Mouse (Mus musculus) kidney, adult 2 months (tissue): Measurements from ENCODE around the gene Rbpms2. TPM values are rescaled to one million over a fixed set of nuclear protein-coding genes. Genes with fewer than 3 reads are reported as not detected.
A peak's percentile ranks its signal among the peaks of the same experiment; 100 is the strongest.

Experiments used
- DNase-seq: peaks from one replicate; pipeline ENCODE4 v3.0.0; 2021
- H3K27ac ChIP-seq: fragments of 200-500 bp; 2 replicates; pipeline ENCODE4 v1.5.1; 2012; ENCODE audit warnings: low read depth, low read length, control low read depth, inconsistent platforms; ENCODE audit not compliant: insufficient read depth
- H3K27me3 ChIP-seq: fragments of 200-500 bp; replicated peaks from 2 replicates; pipeline ENCODE4 v1.6.1; 2012; ENCODE audit warnings: mild to moderate bottlenecking, moderate library complexity, low read length, inconsistent platforms; ENCODE audit not compliant: control insufficient read depth, insufficient read depth
- H3K36me3 ChIP-seq: fragments of 200-500 bp; 2 replicates; pipeline ENCODE4 v1.6.1; 2012; ENCODE audit warnings: mild to moderate bottlenecking, moderate library complexity, low read length, inconsistent platforms; ENCODE audit not compliant: control insufficient read depth, insufficient read depth
- H3K4me1 ChIP-seq: fragments of 200-500 bp; 2 replicates; pipeline ENCODE4 v1.6.1; 2011; ENCODE audit warnings: low read length; ENCODE audit not compliant: control insufficient read depth, insufficient read depth
- H3K4me3 ChIP-seq: fragments of 200-500 bp; 2 replicates; pipeline ENCODE4 v1.5.1; 2011; ENCODE audit warnings: mild to moderate bottlenecking, low read depth, low read length, control low read depth; ENCODE audit not compliant: insufficient read depth
- CTCF ChIP-seq: fragments of 200-500 bp; conservative IDR thresholded peaks from 2 replicates; pipeline ENCODE4 v1.5.1; 2011; ENCODE audit warnings: low read depth, mild to moderate bottlenecking, control low read depth, low read length, moderate library complexity, mixed read lengths; ENCODE audit not compliant: insufficient read depth, insufficient read length
- POLR2A ChIP-seq: fragments of 200-500 bp; IDR thresholded peaks from one replicate; pipeline ENCODE4 v1.6.1; 2011; ENCODE audit warnings: low read depth, low read length, control low read depth
- WGBS: fragments of 180-500 bp; shearing (Covaris S2); methylation state at CpG from one replicate; pipeline ENCODE4 v1.1.7; 2018; 5-methylcytosine and 5-hydroxymethylcytosine counted together
- polyA plus RNA-seq: library from polyadenylated mRNA; depleted of rRNA; stranded (reverse); fragments of >200 nt; gene quantifications from 2 replicates; pipeline ENCODE4 v1.2.3, GENCODE M21; 2012

Rbpms2 gene
- polyA plus RNA-seq, 1 experiment, result 257 TPM

DNA sequence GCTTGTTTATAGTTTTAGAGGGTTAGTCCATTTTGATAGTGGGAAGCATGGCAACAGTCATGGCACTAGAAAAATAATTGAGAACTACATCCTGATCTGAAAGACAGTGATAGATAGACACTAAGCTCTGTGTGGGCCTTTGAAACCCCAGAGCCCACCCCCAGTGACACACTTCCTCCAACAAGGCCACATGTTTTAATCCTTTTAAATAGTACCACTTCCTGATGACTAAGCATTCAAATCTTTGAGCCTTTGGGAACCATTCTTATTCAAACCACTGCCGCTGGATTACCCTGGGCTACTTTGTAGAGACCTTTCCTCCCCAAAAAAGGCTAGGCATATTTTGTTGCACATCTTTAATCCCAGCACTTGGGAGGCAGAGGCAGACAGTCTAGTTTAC lies 6.3 kb downstream of the Rbpms2 start:
- Histone ChIP-seq H3K36me3 (no peaks in the 10 kb centered on the region), H3K27ac (no peak overlapping the region), H3K4me1 (peaks cover 32% of the 10 kb centered on the region), H3K27me3 (no peaks in the 10 kb centered on the region), H3K4me3 (no peak overlapping the region)
- 78% methylated on average over 1 of the region's 1 CpGs for WGBS
- TF ChIP-seq CTCF (no peak), POLR2A (no peak)
- no peak for DNase-seq

DNA sequence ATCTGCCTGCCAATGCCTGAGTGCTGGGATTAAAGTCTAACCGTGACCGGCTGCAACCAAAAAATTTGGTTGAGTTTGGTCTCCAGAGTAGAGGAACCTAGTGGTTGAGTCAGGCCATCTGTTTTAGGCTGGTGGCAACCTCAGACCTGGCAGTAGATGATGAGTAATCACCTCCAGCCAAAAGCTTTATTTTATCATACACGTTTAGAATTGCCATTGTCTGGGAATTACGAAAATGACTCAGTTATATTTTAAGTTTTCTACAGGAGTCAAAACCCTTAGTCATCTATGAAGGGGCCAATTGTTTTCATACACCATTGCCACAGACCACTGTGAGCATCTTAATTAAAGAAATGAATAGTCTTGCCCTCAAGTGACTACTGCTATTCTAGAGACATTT lies 7.5 kb downstream of the Rbpms2 start:
- TF ChIP-seq CTCF (no peak), POLR2A (no peak)
- no peaks in the 10 kb centered on the region for H3K36me3 ChIP-seq
- peaks cover 36% of the 10 kb centered on the region for H3K4me1 ChIP-seq
- no peaks in the 10 kb centered on the region for H3K27me3 ChIP-seq
- no peak overlapping the region for H3K4me3 ChIP-seq
- WGBS, result 73% methylated on average over 4 of the region's 4 CpGs
- no peak for DNase-seq
- H3K27ac ChIP-seq, result no peak overlapping the region

DNA sequence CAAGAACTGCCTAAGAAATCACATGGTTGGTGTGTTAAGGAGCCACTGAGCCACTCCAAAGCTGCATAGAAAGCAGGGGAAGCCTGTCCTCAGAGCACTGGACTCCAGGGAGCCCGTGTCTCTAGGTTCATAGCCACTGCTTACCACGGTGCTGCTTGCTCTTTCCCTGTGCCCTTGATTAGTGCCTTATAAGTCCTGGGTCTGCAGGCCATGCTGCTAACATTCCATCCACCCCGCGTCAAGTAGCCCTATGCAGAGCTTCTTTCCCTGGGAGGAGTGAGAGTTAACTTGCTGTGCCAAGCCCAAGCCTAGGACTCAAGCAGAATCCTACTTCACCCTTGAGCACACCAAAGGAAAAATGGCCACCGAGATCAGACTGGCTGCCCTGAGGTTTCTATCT lies 9.6 kb downstream of the Rbpms2 start:
- Histone ChIP-seq H3K27me3 (no peaks in the 10 kb centered on the region), H3K27ac (peak overlapping the region; percentile 18), H3K4me3 (no peak overlapping the region), H3K36me3 (no peaks in the 10 kb centered on the region), H3K4me1 (peaks cover 36% of the 10 kb centered on the region)
- peak; percentile 38 for DNase-seq
- 33% methylated on average over 5 of the region's 5 CpGs for WGBS
- TF ChIP-seq POLR2A (no peak), CTCF (no peak)

DNA sequence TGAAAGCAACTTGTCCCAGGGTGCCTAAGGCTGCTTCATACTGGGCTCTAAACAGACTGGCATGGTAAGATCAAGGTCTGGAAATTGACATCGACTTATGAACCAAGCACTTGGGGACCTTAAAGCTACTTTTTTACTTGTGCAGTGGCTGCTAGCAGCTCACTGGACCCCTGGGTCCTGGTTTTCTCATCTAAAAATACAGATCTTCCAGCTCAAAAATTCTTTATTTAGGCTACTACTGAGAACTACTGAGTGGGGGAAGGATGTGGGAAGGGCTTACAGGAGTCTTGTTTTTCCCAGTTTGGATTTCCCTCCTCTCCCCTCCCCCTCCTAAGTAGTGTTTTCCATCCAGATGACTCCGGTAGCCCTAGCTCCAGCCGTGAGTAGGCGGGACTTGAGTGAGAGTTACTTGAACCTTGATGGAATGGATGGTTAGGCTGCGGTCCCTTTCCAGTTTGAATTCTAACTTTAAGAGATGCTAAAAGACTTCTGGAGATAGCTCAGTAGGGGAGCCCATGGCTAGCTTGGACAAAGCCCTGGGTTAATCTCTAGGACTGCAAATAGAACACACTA lies 11.5 kb downstream of the Rbpms2 start:
- WGBS, result 16% methylated on average over 5 of the region's 5 CpGs
- peak; percentile 56 for DNase-seq
- Histone ChIP-seq H3K27me3 (no peaks in the 10 kb centered on the region), H3K36me3 (no peaks in the 10 kb centered on the region), H3K4me1 (peaks cover 36% of the 10 kb centered on the region), H3K27ac (0 out of 2 replicates have a peak overlapping the region, but pooled peaks have one; percentile 30), H3K4me3 (no peak overlapping the region)
- TF ChIP-seq CTCF (no peak), POLR2A (no peak)

DNA sequence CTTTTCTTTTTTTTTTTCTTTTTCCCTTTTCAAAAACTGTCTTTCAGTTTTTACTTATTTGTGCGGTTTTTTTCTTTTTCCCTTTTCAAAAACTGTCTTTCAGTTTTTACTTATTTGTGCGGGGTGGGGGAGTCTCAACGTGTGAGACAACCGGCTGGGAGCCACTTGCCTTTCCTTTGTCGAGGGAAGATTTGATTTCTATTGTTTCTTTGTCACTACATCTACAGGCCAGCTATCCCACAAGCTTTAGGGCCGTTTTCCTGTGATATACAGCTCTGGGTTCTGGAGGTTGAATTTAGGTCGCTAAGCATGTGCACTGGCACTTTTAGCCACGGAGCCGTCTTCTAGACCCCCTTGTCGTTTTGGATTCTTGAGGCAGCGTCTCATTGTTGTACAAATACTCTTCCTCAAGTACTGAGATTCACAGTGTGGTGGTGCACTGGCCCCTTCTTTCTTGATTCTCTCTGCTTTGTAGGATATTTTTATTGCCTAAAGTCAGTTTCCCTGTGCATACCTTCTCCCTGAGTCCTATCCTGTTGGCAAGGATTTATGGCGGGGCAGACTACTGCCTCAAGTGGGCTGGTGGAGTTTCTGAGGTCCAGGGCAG lies 12.1 kb downstream of the Rbpms2 start:
- Histone ChIP-seq H3K4me3 (no peak overlapping the region), H3K27ac (no peak overlapping the region), H3K4me1 (peaks cover 31% of the 10 kb centered on the region), H3K27me3 (no peaks in the 10 kb centered on the region), H3K36me3 (no peaks in the 10 kb centered on the region)
- no peak for DNase-seq
- no peak for TF ChIP-seq CTCF
- TF ChIP-seq POLR2A, result no peak
- WGBS, result 45% methylated on average over 12 of the region's 12 CpGs

DNA sequence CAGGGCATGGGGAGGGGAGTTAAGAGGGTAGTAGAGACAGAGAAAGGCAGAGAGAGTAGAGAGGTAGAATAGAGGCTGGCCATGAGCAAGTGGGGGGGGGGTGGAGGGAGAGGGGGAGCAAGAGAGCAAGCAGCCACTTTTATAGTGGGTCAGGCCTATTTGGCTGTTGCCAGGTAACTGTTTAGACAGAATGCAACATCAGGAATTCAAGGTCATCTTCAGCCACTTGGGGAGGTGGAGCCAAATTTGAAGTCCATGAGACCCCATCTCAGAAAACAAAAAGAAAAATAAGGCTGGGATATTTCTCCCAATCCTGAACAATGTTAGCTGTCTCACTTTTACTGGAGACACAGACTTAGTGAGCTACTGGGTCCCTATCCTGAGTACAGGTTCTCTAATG lies 13.1 kb downstream of the Rbpms2 start:
- H3K4me3 ChIP-seq, result no peak overlapping the region
- H3K4me1 ChIP-seq, result peaks cover 27% of the 10 kb centered on the region
- no peak overlapping the region for H3K27ac ChIP-seq
- no peaks in the 10 kb centered on the region for H3K36me3 ChIP-seq
- no peaks in the 10 kb centered on the region for H3K27me3 ChIP-seq
- DNase-seq, result no peak
- TF ChIP-seq CTCF (no peak), POLR2A (no peak)

DNA sequence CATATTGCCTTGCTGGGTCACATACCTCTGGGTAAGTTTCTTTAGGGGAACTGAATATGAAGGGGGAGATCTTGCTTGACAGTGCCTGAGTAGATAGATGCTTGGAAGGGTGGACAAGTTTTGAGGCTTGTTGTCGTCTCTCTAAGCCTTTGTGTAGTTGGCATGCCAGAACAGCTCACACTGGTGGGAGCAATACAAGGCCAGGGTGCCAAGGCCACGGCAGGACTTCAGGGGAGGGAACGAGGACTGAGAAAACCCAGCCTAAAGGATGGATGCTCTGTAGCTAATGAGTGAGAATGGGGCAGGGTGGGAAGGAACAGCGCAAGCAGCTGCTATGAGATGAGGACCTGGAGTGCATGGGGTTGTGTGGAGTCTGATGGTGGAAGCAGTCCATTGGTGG lies 15.5 kb downstream of the Rbpms2 start:
- Histone ChIP-seq H3K27ac (no peak overlapping the region), H3K36me3 (no peaks in the 10 kb centered on the region), H3K4me1 (peaks cover 16% of the 10 kb centered on the region), H3K27me3 (no peaks in the 10 kb centered on the region), H3K4me3 (no peak overlapping the region)
- no peak for DNase-seq
- WGBS, result 84% methylated on average over 4 of the region's 4 CpGs
- TF ChIP-seq CTCF, result no peak
- no peak for TF ChIP-seq POLR2A

DNA sequence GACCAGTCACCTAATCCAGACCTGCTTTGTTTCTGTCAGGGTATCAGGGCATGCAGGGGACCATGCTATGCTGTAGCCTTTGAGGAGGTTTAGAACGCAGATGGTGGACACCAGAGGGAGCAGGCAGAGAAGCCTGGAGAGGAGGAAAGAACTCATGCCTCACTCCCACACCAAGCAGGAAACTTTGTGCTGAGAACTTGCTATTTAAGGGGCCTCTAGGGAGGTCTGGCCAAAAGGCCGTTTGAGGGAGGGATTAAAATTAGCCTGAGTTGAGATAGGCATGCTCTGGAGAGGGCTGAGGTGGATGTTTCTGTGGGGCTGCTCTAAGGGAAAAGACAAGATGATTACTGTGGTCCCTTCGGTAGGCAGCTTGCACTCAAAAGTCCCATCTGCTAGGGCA lies 16.5 kb downstream of the Rbpms2 start:
- WGBS, result 57% methylated on average over 3 of the region's 3 CpGs
- DNase-seq, result no peak
- Histone ChIP-seq H3K27me3 (no peaks in the 10 kb centered on the region), H3K4me3 (no peak overlapping the region), H3K27ac (no peak overlapping the region), H3K36me3 (no peaks in the 10 kb centered on the region), H3K4me1 (peaks cover 7% of the 10 kb centered on the region)
- TF ChIP-seq CTCF (no peak), POLR2A (no peak)
